In genomic region chr11:4837342-4837741, GRCm38 (mm10) we compare ENCODE assay signal across 15 mouse cellular contexts.
"Had no signal": no experiment of that assay in that cellular context is flagged by ENCODE, and none has a peak within 500 bp of the region (broad histone marks: within the 10 kb centered on the region; RNA-seq: fewer than 3 reads in every experiment).

No protein-coding gene starts in this region.

- H3K27ac ChIP-seq: gastrocnemius, adult 2 months; heart, embryonic 10.5 days; hindbrain, embryonic 13.5 days; hindbrain, embryonic 15.5 days; hindbrain, postnatal 0 days; kidney, embryonic 15.5 days; kidney, postnatal 0 days; limb, embryonic 13.5 days; limb, embryonic 15.5 days; liver, embryonic 12.5 days; liver, embryonic 14.5 days had no signal

- H3K4me1 ChIP-seq: hindbrain, embryonic 13.5 days; hindbrain, embryonic 15.5 days; limb, embryonic 13.5 days; limb, embryonic 15.5 days had no signal

- DNase-seq: gastrocnemius, postnatal 25 days; layer of hippocampus, adult 9-11 months had no signal

- ATAC-seq: hindbrain, postnatal 0 days; intestine, embryonic 16.5 days; liver, embryonic 12.5 days had no signal

- H3K4me3 ChIP-seq: gastrocnemius, adult 2 months; heart, embryonic 10.5 days; heart, embryonic 12.5 days; hindbrain, embryonic 13.5 days; hindbrain, embryonic 15.5 days; kidney, embryonic 15.5 days; limb, embryonic 13.5 days; limb, embryonic 15.5 days; liver, embryonic 12.5 days had no signal
